Mouse (Mus musculus) left cerebral cortex, postnatal 14 days (tissue): ENCODE results near the gene Smarce1. TPM values are rescaled to one million over a fixed set of nuclear protein-coding genes. Genes with fewer than 3 reads are reported as not detected.

Source experiments
- DNase-seq, 2 experiments: peaks; one replicate each; pipeline ENCODE4 v3.0.0; 2021 to 2022; ENCODE audit warnings: low spot score in 2 of 2, mixed read lengths in 1 of 2
- intact Hi-C: fragments of 180-260 bp; cut with DNase I; formaldehyde crosslinking; loops from one replicate; pipeline ENCODE4 v1.15.1; 2025
- total RNA-seq, 2 experiments: library from RNA; stranded (reverse); gene quantifications; 2 replicates each; pipeline ENCODE4 v1.2.3; 2021

Gene Smarce1
- total RNA-seq, 2 experiments from 2014 or later: 67.1 to 73.7 TPM

DNA sequence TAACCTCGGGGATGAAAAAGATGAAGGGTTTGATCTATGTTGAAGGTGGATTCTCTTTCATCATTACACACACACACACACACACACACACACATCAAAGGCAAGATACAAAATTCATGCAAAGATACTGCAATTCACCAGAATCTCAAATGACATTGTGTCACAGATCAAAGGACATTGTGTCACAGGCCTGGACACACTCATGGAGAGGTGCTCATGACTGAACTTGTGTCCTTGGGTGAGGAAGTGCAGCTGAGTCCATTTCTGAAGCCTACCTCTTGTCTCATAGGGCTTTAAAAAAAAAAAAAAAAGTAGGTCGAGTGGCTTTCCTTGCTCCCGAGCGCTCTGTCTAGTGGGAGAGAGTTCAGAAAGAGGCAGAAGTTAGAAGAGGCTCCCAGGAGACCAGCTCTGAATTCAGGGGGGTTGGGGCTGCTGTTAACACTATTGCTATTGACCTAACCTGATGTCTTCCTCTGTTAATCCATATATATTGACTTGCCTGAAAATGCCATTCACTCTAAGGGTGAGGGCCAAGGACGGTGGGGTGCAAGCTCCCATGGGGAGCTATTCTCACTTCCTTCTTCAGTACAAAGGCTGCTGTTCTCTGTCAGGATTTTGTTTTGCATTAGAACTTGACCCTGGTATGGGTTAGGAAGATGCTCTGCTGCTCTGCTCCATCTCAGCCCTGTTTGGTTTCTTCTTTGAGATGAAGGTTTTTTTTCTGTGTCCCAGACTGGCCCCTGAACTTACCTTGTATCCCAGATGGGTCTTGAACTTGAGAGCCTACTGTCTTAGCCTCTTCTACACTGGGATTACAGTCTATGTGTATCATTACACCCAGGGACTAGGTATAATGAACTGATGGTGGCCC, 53.5 kb downstream of the Smarce1 start:
- no peak for DNase-seq
- intact Hi-C loops: no loop called here

DNA sequence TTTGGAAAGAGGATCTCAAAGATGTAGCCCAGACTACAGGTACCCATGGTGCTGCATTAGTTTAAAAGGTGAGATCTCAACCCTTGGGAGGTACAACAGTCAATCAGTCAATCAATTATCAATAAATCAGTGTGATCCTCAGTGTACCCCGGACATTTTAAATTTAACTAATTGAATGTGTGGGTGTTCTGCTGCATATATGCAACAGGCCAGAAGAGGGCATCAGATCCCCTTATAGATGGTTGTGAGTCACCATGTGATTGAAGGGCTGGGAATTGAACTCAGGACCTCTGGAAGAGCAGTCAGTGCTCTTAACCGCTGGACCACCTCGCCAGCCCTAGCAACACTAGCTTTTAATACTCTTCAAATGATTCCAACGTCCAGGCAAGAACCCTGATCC, 58.8 kb downstream of the Smarce1 start:
- DNase-seq: no peak
- intact Hi-C loops: no loop called here

DNA sequence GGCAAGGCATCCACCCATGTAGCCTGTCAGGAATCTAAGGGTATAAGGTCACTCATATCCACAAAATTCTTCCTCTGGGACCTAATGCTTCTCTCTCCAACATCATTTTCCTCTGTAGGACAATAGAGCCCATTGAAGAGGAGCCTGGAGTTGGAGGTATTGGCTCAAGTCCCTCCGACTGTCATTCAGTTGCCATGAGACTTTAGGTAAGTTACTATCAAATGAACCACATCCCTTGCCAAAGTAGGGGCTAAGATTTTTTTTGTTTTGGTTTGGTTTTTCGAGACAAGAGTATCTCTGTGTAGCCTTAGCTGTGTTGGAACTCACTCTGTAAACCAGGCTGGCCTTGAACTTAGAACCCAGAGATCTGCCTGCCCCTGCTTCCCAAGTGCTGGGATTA, 59.4 kb downstream of the Smarce1 start:
- intact Hi-C loops: no loop called here
- no peak for DNase-seq

DNA sequence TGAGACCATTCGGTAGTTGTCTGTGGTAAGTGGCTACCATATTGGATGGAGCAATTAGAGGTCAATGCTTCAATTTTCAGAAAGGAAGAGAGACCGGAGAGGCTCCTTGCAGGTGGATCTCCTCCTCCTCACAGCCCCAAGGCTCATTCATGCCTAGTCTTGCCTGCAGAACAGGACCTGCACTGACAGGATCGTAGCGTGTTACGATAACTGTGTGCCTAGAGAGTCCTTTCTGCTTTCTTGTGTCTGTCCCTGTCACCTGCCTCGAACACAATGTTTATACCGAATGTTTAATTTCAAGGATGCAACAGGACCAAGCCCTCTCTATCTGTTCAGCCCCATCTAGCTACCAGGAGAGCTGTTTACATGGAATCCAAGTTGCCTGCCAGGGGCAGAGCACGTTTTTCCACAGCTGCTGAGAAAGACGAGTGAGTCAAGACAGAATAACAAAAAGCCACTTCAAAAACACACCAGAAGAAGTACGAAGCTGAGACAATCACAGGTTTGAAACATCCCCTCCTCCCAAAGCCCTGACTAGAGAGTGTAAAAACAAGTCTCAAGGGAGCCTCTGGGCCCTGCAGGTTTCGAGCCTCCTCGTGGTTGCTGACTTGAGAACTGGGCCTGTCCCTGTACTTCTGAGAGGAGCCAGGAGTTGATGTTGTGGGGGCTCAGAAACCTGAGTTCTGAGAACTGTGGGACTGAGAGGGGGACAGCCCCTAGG, 60.1 kb downstream of the Smarce1 start:
- DNase-seq: no peak
- intact Hi-C loops: no loop called here

DNA sequence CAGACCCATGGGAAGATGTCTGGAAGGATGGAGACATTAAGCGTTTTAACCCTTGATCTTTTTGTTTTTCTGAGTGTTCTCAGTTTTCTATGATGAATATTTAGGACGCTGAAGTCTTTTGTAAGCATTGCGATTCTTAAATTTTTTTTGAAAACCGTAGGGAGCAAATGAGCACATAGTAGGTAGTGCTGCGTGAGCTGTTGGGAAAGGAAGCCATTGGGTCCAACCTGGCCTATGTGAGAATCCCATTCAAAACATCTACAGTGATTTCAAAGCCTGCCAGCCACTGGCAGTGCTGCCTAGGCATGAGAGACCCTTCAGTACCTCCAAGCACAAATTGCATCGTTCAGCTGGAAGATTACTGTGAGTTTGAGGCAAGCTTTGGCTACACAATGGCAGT, 60.8 kb downstream of the Smarce1 start:
- intact Hi-C loops: no loop called here

DNA sequence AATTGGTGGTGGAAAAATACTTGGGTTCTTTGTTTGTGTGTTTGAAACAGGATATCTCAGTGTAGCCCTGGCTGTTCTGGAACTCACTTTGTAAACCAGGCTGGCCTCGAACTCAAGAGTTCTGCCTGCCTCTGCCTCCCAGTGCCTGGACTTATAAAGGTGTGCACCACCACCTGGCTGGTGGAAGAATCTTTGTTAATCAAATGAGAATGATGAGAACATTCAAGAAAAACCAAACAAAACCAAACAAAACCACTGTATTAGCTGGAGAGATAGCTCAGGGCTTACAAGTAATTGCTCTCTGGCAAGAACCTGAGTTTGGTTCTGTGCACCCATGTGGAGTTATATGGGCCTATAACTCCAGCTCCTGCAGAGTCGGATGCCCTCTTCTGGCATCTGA, 61.4 kb downstream of the Smarce1 start:
- intact Hi-C loops: no loop called here
- no peak for DNase-seq

More for the DNA sequence above, 60.8 kb downstream of the Smarce1 start:
- no peak for DNase-seq

DNA sequence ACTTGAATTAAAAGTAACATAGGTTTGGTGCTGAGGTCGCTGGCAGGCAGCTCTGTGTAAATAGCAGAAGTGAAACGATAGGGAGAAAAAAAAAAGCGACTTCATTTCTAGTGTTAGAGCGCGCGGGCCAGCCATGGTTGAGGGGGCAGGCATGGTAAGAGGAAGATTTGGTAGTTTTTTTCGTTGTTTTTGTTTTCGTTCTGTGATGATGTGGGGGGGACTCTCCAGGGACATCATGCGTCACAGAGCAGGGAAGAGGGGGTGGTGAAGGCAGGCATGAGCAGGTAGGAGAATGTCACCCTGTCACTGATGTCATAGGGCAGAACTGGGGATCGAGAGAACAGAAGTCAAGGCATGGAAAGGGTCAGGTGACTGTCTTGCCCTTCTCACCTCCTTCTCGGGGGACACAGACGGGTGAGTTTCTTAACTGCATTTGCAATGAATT, 62.8 kb downstream of the Smarce1 start:
- DNase-seq: no peak
- intact Hi-C loops: no loop called here

DNA sequence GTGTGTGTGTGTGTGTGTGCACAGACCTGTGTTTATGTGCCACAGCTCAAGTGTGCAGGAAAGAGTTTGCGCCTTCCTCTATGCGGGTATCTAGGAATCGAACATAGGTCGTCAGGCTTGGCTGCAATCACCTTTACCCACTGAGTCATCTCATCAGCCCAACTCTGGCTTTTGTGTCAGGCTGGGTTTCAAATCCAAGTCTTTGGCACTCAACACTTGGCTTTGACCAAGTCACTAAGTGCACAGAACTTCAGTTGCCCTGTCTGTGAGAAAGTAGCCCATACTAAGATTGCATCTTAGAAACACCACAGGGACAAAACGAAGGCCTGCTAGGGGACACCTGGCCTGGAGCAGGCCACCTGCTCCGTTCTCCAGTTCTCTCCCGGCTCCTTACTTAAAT, 63.2 kb downstream of the Smarce1 start:
- no peak for DNase-seq
- intact Hi-C loops: no loop called here

DNA sequence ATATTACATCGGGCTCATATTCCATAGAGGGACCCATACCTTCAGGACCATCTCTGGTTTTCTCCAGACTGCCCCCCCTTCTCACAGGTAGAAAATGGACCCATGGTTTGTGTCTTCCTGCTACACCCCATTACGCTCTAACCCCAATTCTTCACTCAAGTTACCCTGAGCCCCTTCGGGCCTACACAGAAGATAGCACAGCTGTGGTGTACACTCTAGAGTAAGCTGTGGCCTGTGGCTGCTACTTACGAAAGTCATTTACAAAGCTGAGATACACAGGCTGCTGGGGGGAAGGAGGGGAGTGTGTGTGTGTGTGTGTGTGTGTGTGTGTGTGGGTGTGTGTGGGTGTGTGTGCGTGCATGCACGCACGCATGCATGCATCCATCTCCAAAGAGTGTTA, 64.6 kb downstream of the Smarce1 start:
- DNase-seq: no peak
- intact Hi-C loops: no loop called here

DNA sequence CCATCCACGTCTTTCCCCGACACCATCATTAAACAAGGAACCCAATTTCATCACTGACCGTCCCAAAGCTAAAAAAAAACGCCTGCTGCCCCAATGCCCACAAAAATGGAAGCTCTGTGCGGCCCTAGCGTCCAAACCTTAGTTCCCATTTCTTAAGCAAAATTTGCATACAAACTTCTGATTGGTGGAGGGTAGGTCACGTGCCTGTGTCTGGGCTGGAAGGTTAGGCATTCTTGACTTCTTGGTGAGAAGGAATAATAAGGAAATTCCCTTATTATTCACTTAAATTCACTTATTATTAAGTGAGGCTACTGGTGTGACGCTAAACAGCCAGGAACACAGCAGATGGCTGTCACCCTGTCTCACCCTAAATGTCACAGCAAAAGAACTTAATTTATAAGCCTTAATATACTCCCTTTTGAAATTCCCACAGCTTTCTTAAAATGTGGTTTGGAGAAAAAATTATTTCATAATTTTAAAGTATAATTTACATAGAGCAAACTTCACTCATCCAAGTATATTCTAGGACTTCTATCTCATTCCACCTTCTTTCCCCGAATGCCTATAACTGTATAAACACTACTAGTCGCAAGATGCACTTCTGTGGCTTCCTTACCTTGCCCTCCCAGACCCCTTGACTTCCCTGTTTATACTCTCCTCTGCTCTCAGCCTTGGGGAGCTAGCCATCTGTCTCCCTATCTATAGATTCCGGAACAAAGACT, 65.6 kb downstream of the Smarce1 start:
- intact Hi-C loops: no loop called here

DNA sequence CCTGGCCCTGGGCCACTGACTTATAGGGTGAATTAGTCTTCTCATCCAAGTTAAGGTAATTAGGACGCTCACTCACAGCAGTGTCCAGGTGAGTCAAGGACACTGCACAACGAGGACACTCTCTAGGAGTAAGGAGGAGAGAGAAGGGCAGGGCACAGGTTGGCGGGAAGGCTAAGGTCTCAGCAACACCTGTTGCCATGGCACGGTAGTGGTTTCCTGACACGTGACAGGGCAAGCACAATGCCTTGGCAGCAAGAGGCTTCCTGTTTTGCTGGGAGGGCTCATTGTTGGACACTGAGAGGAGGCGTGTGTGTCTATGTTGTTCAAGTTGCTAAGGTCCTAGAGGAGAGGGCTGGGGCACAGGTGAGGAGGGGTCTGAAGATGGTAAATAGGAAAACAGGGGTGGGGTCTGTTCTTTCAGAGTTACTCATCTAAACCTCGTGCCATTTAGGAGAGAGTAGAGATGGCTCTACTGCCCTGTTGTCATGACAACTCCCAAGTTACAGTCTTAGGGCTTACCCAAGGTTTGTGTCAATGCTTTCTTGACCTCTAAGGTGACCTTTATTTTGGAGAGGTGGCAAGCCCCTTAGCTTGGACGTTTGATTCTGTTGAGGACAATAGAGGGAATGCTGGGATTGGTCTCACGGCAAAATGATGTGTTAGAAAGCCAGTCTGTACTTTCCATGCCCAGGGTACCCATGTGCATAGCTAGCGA, 67.7 kb downstream of the Smarce1 start:
- DNase-seq: no peak
- intact Hi-C loops: no loop called here

More for the DNA sequence above, 65.6 kb downstream of the Smarce1 start:
- DNase-seq: no peak

DNA sequence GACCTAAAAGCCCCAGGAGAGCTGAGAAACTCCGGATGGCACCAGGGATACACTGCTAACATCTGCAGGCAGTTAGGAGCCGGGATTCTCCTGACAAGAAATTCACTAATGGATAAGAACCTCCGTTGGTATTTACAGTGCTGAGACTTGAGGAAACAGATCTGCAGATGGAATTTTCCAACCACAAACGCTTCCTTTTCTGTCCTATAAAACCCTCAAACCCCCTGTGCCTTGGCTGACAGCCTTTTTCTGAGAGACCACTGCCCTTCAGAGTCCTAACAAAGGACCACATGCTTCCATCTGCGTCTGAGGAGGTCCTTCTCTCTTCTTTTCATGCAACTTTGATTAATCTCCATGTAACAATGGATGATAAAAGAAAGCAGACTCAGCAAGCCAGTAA, 69.2 kb downstream of the Smarce1 start:
- intact Hi-C loops: no loop called here
- no peak for DNase-seq

DNA sequence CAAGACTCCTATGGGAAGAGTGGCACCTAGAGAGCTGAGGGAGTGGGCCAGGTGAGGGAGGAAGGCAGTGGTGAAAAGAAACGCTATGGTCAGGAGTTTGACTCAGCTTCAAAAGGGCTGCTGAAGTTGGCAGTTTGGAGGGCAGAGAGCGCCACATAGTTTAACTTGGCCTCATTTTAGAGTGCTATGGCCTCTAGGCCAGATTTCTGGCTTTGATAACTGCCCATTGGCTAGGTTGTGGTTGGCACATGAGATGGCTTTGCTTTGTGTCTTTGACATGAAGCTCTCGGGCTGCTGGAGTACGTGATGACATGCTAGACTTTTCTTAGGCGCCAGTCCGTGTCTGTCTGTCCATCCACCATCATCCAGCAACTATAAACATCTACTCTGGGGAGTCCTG, 70.6 kb downstream of the Smarce1 start:
- DNase-seq: no peak
- intact Hi-C loops: no loop called here

Other genes starting within 250 kb of the Smarce1 start
- 1 to 10 TPM; 2.8 to 3.1 TPM for gene Gjd3, start 248.0 kb downstream of the Smarce1 start, total RNA-seq
- 1 to 10 TPM; 4.1 to 4.9 TPM for gene Top2a, start 206.8 kb downstream of the Smarce1 start, total RNA-seq
- 100 to 1,000 TPM in 1 of 2 experiments, 10 to 100 TPM in 1; 98.7 to 107 TPM for gene Igfbp4, start 189.8 kb downstream of the Smarce1 start, total RNA-seq
- under 1 TPM; 0.33 to 0.34 TPM for gene Tns4, start 141.7 kb downstream of the Smarce1 start, total RNA-seq
- gene Ccr7, start 75.9 kb downstream of the Smarce1 start, total RNA-seq: not detected
- gene Krt222, start 13.1 kb upstream of the Smarce1 start, total RNA-seq: 10 to 100 TPM; 27.7 to 30.0 TPM
- gene Krt24, start 54.2 kb upstream of the Smarce1 start, total RNA-seq: not detected
- gene Krt25, start 91.9 kb upstream of the Smarce1 start, total RNA-seq: not detected
- under 1 TPM; 0.13 to 0.17 TPM for gene Krt26, start 106.9 kb upstream of the Smarce1 start, total RNA-seq
- gene Krt27, start 120.1 kb upstream of the Smarce1 start, total RNA-seq: not detected
- under 1 TPM; 0.22 to 0.34 TPM for gene Krt28, start 143.9 kb upstream of the Smarce1 start, total RNA-seq
- gene Krt10, start 158.3 kb upstream of the Smarce1 start, total RNA-seq: 10 to 100 TPM; 12.2 to 13.8 TPM
- gene Krt12, start 191.2 kb upstream of the Smarce1 start, total RNA-seq: 1 to 10 TPM; 8.5 to 9.7 TPM
- not detected for gene Krt20, start 207.1 kb upstream of the Smarce1 start, total RNA-seq